Mouse (Mus musculus) thymus, adult 2 months (tissue): ENCODE data around the gene Trem3. TPM values are rescaled to one million over a fixed set of nuclear protein-coding genes. Genes with fewer than 3 reads are reported as not detected.

Source experiments
- DNase-seq: peaks from one replicate; pipeline ENCODE4 v3.0.0; 2021
- H3K27ac ChIP-seq: fragments of 200-500 bp; 2 replicates; pipeline ENCODE4 v1.5.1; 2012; ENCODE audit warnings: low read length, control low read depth; ENCODE audit not compliant: control insufficient read depth, insufficient read depth
- H3K27me3 ChIP-seq: fragments of 200-500 bp; 2 replicates; pipeline ENCODE4 v1.6.1; 2012; ENCODE audit warnings: mild to moderate bottlenecking, low read length, moderate library complexity, mixed read lengths; ENCODE audit not compliant: control insufficient read depth, insufficient read depth
- H3K36me3 ChIP-seq: fragments of 200-500 bp; 2 replicates; pipeline ENCODE4 v1.6.1; 2012; ENCODE audit warnings: mild to moderate bottlenecking, low read length, moderate library complexity; ENCODE audit not compliant: control insufficient read depth, insufficient read depth
- H3K4me1 ChIP-seq: fragments of 200-500 bp; replicated peaks from 2 replicates; pipeline ENCODE4 v1.6.1; 2012; ENCODE audit warnings: low read length; ENCODE audit not compliant: control insufficient read depth, insufficient read depth
- H3K4me3 ChIP-seq: fragments of 200-500 bp; 2 replicates; pipeline ENCODE4 v1.5.1; 2012; ENCODE audit warnings: mild to moderate bottlenecking, low read length, control low read depth, moderate library complexity; ENCODE audit not compliant: control insufficient read depth, insufficient read depth
- CTCF ChIP-seq: fragments of 200-500 bp; IDR thresholded peaks from 2 replicates; pipeline ENCODE4 v1.5.1; 2012; ENCODE audit warnings: mild to moderate bottlenecking, control low read depth, low read length, moderate library complexity, borderline replicate concordance; ENCODE audit not compliant: control insufficient read depth, poor library complexity, insufficient read depth; ENCODE audit errors: extremely low read depth
- POLR2A ChIP-seq: fragments of 200-500 bp; IDR thresholded peaks from 2 replicates; pipeline ENCODE4 v1.6.1; 2012; ENCODE audit warnings: mild to moderate bottlenecking, low read length, control low read depth, moderate library complexity; ENCODE audit not compliant: control insufficient read depth, poor library complexity, insufficient read depth; ENCODE audit errors: extremely low read depth
- WGBS: fragments of 180-500 bp; shearing (Covaris S2); methylation state at CpG from one replicate; pipeline ENCODE4 v1.1.7; 2018; 5-methylcytosine and 5-hydroxymethylcytosine counted together
- polyA plus RNA-seq: library from polyadenylated mRNA; depleted of rRNA; stranded (reverse); fragments of >200 nt; gene quantifications from 2 replicates; pipeline ENCODE4 v1.2.3, GENCODE M21; 2012

Gene Trem3
- polyA plus RNA-seq, 1 experiment: 0.23 TPM

GRCm38 (mm10) chr17:48274885-48275284 is 27.3 kb downstream of the Trem3 start:
- no peaks in the 10 kb centered on the region for H3K4me1 ChIP-seq
- 32% methylated on average over 6 of the region's 6 CpGs for WGBS
- H3K27ac ChIP-seq: no peak overlapping the region
- DNase-seq: peak; percentile 81
- H3K4me3 ChIP-seq: no peak overlapping the region
- H3K27me3 ChIP-seq: no peaks in the 10 kb centered on the region
- TF ChIP-seq CTCF (no peak), POLR2A (no peak)
- no peaks in the 10 kb centered on the region for H3K36me3 ChIP-seq

- DNase-seq: no peak
- Histone ChIP-seq H3K36me3 (no peaks in the 10 kb centered on the region), H3K4me1 (no peaks in the 10 kb centered on the region), H3K27me3 (no peaks in the 10 kb centered on the region), H3K4me3 (no peak overlapping the region), H3K27ac (no peak overlapping the region)
- WGBS: 67% methylated on average over 7 of the region's 7 CpGs
- TF ChIP-seq CTCF (no peak), POLR2A (no peak)
These were observed 28.2 kb downstream of the Trem3 start for GRCm38 (mm10) chr17:48275736-48276135.

GRCm38 (mm10) chr17:48278381-48278780 is 30.8 kb downstream of the Trem3 start:
- DNase-seq: no peak
- Histone ChIP-seq H3K4me1 (peaks cover 5% of the 10 kb centered on the region), H3K36me3 (no peaks in the 10 kb centered on the region), H3K4me3 (no peak overlapping the region), H3K27me3 (no peaks in the 10 kb centered on the region), H3K27ac (no peak overlapping the region)
- no peak for TF ChIP-seq POLR2A
- TF ChIP-seq CTCF: no peak

- TF ChIP-seq CTCF (no peak), POLR2A (no peak)
- H3K27ac ChIP-seq: no peak overlapping the region
- WGBS: 93% methylated on average over 4 of the region's 4 CpGs
- DNase-seq: no peak
- H3K4me1 ChIP-seq: peaks cover 5% of the 10 kb centered on the region
- no peaks in the 10 kb centered on the region for H3K36me3 ChIP-seq
- H3K4me3 ChIP-seq: no peak overlapping the region
- no peaks in the 10 kb centered on the region for H3K27me3 ChIP-seq
These were observed 31.4 kb downstream of the Trem3 start for GRCm38 (mm10) chr17:48279002-48279401.

GRCm38 (mm10) chr17:48280943-48281738 is 33.6 kb downstream of the Trem3 start:
- H3K27me3 ChIP-seq: no peaks in the 10 kb centered on the region
- TF ChIP-seq CTCF (no peak), POLR2A (no peak)
- no peak overlapping the region for H3K27ac ChIP-seq
- 47% methylated on average over 18 of the region's 18 CpGs for WGBS
- H3K4me1 ChIP-seq: peaks cover 5% of the 10 kb centered on the region
- peak overlapping the region; percentile 37 for H3K4me3 ChIP-seq
- no peaks in the 10 kb centered on the region for H3K36me3 ChIP-seq
- peak; percentile 21 for DNase-seq

- H3K27ac ChIP-seq: no peak overlapping the region
- DNase-seq: peak; percentile 28
- TF ChIP-seq POLR2A: no peak
- TF ChIP-seq CTCF: no peak
- WGBS: 19% methylated on average over 3 of the region's 3 CpGs
- H3K4me3 ChIP-seq: peak overlapping the region; percentile 37
- no peaks in the 10 kb centered on the region for H3K27me3 ChIP-seq
- H3K36me3 ChIP-seq: no peaks in the 10 kb centered on the region
- peaks cover 5% of the 10 kb centered on the region for H3K4me1 ChIP-seq
These were observed 34.1 kb downstream of the Trem3 start for GRCm38 (mm10) chr17:48281739-48282085.
